Mouse (Mus musculus) thymus, adult 18-20 months (tissue): ENCODE measurements around the gene Nog.
A peak's percentile ranks its signal among the peaks of the same experiment; 100 is the strongest.

ENCODE experiments used
- DNase-seq, 2 experiments: peaks; one replicate each; pipeline ENCODE4 v3.0.0; 2022; ENCODE audit warnings: mixed read lengths in 2 of 2

The Nog gene

DNA sequence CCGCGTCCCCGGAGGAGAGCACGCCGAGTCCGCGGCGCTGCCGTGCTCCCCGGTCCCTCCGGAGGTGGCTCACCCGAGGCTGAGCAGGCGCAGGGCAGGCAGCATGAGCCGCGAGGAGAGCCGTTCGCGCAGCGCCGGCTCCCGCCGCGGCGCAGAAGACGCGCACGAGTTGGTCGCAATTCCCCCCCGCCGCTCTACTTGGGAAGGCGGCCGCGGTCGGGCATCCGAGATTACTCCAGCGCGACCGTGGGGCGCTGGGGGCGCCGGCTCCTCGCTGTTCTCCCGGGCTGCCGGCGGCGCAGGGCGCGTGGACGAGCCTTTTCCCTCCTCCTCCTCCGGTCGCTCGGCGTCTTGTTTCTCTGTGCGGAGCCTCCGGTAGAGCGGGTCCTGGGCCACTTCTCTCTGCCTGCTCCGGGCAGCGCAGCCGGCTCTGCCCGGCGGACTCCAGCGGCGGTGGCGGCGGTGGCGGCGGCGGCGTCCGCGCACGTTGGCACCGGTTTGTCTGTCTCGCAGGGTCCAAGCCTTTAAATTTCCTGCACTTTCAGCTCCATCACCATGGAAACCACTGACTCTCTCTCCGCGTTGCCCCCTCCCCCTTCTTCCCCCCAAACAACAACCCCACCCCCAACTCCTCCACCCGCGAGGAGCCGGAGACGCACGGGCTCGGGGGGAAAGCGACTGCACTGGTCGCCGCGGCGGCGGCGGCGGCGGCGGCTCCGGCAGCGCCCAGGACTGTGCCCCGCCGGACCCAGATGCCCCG, at the start of gene Nog:
TSS of gene Nog (minus strand) at position 277 of the 760 bp plus-strand sequence.
- peak; percentile 9 to 16 for DNase-seq

DNA sequence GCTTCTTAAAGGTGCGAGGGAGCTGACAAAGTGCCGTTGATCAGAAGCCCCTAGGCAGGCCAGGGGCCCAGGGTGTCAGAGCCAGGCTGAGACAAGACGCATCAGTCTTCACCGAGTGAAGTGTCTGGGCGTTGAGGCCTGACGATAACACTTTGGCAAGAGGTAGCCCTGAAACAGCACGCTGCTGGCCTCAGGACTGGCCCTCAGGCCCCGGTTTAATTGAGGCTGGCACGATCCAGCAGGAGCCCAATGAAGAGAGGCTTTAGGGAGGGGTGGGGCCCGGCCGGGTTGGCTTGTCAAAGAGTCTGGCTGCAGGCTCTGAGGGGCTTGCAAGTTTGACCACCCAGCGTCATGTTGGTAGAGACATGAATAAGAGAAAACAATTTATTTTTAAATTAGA, 38.1 kb upstream of the Nog start:
- DNase-seq, result no peak

DNA sequence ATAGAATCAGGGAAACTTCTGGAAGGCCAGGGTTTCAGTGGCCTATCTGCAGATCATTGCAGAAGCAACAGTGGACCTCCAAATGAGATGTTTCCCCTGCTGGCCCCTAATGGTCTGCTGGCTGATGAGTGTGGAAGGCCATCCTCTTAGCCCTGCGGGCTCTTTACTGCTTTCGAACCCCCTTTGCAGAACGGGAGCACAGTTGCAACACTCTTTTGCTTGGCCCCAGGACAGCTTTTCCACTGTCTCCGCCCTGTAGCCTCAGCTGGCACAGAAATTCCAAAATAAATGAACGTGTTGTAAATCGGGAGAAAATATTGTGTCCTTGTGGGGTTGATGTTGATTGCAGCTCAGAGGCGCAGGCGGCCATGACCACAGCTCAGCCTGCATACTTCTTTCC, 37.7 kb upstream of the Nog start:
- DNase-seq, result no peak

DNA sequence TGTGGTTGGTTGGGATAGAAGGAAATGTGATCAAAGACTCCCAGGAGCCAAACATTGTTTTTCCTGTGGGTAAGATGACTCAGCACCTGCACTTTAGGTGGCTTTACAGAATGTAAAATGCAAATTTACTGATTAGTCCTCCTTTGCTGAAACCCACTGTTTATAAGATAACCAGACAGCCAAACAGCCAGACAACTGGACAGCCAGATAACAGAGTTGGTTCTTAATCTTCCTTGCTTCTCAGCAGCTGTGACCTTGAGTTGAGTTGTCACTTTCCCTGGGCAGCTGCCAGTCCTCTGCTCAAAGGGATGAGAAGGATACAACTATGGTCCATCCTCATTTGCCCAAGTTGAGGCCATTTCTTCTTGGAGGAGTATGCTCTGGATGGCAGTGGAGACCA, 35.8 kb upstream of the Nog start:
- no peak for DNase-seq

DNA sequence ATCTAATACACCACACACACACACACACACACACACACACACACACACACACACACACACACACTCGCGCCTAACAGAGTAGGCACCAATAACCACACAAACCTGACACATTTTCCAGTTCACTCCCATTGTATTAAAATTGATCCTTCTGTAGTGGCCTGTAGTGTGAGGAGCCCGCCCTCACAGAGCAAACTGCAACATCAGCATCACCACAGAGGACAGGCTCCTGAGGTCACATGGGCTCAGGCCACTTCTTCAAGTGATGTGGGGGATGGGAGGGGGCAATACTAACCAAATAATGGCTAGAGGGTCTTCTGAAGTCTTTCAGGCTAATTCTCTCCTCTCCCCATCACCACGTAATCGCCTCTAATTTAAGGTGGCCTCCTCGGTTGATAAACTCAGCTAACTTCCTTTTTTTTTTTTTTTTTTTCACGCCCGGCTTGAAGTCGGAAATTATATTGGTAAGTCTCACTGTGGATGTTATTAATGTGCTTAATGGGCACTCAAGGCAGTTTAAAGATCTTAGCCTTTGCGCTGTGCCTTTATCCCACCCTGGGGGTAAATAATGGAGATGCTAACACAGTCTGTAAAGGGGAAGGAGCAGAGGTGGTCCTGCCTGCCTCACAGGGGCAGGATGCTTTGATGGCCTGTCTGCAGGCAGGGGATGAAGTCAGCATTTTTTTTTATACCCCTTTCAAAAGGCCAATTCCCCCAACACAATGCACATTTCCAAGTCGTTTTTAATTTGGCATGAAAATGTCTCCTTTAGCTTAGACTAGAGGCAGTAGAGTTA, 25.2 kb upstream of the Nog start:
- DNase-seq, result no peak

DNA sequence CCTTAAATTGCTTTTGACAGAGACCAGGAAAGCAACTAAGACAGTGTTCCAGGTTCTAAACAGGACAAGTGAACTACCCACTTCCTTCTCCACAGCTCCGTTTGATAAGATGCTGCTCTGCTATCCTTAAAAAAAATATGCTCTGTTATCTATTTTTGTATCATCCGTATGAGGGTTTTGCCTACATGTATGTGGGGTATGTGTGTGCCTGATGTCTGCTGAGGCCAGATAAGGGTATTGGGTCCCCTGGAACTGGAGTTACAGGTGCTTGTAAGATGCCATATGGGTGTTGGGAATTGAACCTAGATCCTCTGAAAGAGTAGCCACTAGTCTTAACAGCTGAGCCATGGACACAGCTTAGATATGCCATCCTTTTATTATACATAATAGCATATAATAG, 19.6 kb upstream of the Nog start:
- DNase-seq, result no peak

DNA sequence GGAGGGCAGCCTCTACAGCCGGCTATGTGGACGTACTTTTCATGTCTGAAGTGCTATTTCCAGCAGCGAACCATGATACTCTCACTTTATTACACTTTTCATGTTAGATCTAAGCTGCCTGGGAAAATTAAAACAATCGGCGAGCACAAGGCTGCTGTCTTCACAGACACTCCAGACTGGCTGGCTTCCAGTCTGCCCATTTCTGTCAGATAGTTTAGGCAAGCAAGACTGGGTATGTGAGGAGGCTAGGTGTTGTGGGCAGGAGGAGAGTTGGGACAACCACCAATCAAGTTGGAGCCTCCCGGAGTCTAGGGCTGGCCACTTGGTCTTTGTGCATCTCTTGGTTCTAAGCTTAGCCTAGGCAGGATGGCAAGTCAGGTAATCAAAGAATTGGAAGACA, 17.5 kb upstream of the Nog start:
- DNase-seq, result no peak

DNA sequence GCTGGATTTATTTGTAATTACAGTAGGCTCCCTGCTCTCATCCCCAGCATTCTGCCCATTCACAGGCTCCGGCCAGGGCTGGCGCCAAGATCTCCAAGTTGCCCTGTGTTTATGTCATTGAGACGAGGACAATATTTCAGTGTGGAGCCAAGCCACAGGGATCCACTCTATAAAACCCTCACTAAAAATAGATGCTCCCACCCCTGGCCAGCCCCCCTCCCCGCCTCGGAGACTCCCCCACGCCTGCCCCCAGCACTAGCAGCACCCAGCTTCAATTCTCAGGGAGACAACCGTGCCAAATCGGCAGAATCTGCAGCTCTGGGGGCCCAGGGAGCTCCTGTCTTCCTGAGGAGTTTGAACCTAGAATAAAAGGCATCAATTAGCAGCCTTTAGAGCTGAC, 16.2 kb upstream of the Nog start:
- DNase-seq, result no peak

DNA sequence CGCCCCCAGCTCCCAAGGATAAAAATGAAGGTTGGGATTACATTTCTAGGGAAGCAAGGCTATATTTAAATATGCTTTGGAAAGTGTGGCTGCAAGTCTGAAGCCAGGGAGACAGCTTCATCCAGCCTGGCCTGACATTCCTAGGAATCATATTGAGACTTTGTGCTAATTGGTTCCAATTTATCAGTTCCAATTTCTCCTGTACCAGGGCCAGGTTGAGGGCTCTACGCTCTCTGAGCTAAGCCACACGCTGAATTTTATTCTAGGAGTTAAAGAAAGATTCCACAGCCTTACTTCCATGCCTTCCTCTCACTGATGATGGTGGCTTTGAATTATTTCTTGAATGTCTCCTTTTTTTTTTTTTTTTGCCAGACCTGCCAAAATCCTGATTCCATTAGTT, 15.6 kb upstream of the Nog start:
- DNase-seq, result no peak

DNA sequence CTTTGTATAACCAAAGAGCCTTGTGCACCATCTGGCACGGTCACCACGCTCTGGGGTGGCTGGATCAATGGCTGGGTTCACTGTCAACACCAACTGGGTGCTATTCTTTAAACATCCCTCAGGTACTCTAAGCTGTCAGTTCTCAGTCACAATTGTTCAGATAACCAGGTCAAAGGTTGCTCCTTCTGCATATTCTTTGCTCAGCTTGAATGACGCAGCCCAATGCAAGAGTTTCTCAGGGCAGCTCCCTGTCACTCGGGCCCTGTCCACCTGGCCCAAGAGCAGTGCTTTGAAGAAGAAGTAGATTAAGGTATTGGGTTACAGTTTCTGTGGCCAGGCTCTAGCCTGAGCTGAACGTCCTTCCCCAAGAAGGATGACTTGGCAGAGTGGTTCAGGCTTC, 12.2 kb upstream of the Nog start:
- no peak for DNase-seq

DNA sequence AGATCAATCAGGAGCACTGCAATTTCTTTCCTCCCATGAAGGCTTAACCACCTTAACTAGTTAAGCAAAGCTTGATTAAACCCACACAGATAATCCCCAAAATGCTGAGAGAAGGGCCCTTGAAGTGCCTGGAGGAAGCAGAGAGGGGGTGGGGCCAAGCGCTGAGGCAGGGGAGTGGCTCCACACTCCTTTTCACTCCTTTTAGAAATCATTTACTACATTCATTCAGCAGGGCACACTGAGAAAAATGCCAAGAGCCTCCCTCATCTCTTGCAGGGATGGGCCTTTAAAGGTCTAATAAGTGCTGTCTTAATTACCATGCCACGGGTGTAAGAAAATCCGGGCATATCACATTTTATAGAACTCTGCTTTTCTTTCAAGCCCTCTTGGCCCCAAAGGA, 10.2 kb upstream of the Nog start:
- DNase-seq, result no peak

DNA sequence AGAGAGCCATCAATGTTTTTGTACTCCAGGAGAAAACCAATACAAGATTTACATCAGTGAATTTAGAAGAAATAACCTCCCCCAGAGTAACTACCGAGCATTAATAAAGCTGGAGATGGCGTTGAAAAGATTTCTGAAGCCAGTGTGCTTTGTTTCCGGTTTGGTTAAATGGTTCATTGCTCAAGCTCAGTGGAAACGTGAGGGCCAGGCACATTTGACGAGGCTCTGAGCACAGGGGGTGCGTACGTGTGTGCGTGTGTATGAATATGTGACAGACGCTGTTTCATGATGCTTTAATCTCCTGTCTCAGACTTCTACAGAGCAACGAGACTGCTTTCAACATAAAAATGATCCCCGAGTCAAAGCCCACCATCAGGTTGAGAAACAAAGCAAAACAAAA, 8.1 kb upstream of the Nog start:
- DNase-seq, result no peak

DNA sequence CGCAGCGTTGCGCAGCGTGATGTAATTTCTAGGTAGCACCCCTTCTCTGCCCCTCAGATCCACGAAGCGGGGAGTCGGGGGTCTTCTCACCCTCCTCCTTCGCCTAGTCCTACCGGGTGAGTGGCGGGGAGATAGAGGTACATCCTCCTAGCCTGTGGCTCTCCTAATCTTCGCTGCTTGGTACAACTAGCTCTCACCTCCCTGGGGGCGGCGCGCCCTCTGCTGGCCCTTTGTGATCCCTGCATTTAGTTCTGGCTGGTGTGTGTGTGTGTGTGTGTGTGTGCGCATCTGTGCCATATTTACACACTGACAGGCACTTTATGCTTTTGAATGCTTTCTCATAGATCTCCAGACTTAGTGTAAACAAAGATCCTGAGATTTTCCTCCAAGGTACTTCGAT, 1.3 kb upstream of the Nog start:
- DNase-seq, result peak; percentile 69 to 76

DNA sequence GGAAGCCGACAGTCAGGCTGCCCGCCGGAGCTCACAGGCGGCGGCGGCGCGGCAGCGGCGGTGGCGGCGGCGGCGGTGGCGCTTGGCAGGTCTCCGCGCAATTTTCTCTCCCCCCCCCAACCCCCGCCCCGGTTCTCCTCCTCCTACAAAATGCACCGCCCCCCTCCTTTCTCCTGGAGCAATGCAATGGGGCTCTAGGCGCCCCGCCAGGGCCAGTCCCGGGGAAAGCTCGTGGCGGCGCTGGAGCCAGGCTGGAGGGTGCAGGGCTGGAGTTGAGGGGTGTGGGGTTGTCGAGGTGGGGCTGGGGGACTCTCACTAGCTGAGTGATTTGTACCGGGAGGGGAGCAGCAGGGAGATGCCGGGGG, 666 bp upstream of the Nog start:
- DNase-seq, result peak; percentile 17 to 29

DNA sequence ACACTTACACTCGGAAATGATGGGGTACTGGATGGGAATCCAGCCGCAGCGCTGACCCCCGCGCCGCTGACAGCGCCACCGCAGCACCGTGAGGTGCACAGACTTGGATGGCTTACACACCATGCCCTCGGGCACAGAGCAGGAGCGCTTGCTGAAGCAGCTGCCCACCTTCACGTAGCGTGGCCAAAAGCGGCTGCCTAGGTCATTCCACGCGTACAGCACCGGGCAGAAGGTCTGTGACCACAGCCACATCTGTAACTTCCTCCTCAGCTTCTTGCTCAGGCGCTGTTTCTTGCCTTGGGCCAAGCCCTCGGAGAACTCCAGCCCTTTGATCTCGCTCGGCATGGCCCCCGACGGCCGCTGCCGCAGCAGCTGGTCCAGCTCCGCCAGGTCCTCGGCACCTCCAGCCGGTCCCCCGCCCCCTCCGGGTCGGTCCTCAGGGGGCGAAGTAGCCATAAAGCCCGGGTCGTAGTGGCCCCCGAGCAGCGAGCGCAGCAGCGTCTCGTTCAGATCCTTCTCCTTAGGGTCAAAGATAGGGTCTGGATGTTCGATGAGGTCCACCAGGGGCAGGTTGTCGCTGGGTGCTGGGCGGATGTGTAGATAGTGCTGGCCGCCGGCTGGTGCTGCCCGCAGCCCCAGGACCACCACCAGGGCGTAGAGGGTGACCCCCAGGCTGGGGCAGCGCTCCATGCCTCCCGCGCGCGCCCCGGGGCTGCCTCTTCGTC, 639 bp downstream of the Nog start:
- DNase-seq, result peak in 1 of 2 experiments; percentile 7

DNA sequence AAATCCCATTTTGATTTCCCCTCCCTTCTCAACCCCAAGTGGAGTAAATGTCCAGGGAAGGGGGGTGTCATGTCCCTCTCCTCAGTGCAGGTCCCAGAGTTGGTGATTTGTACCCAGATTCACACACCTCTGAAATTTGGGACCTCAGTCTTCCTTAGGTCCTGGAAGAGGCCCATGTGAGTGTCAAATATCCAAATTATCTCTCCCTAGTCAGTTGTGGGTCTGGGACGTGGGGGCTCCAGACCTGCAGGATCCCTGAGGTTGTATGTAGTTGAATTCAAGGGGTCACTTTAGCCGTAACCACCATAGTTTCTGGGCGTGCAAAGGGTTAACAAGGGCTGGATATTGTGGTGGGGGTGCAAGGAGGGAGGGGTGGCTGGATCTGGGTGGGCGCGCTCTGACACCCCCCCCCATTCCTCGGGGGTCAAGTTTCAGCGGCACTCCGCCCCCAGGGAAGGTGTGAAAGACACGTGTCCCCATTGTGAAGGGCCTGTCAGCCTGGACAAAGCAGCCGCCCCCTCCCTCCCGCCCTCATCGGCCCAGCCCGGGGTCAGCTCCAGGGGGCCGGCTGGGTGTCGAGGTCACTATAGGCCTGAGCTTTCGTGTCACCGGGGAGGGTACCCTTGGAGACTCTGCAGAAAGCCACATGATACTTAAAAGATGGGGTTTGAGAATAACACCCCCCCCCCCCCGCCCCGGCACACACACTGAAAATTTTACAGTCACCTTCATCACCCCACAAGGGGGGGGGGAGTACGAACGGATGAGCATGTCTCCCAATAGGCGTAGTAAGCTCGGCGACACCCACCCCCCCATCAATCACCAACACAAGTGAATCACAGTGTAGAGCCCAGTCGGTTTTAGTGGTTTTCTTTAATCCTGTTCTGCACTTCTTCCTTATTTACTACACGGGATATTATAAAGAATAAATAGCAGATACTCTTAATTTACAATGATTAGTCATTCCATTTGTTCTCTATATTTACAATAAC, 2.1 kb downstream of the Nog start:
- no peak for DNase-seq

DNA sequence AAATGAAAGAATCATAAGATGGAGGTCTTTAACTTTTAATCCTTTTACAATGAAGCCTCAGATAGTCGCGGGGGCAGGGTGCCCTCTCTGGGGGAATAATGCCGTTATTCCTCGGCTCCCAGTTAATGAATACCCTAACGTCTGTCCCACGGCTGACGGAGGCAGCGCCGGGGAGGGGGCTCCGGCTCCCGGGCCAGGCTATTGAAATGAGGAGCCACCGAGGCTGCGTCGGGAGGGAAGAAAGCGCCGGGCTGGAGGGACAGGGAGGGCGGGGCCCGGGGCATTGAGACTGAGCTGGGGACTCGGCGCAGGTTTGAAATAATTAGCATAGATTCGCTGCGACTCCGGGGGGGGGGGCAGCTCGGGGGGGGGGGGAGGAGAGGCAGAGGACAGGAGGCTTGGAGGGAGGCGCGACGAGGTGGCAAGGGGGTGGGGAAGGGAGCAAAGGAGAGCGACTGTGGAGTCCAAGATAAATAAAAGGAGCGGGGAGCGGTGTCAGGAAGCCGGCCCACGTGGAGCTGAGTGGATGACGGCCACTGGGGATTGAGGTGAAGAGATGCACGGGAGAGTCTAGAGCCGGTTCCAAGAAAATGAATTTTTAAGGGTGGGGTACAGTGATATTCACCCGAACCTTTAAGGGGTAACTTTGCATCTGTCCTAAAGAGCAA, 2.9 kb downstream of the Nog start:
- no peak for DNase-seq

DNA sequence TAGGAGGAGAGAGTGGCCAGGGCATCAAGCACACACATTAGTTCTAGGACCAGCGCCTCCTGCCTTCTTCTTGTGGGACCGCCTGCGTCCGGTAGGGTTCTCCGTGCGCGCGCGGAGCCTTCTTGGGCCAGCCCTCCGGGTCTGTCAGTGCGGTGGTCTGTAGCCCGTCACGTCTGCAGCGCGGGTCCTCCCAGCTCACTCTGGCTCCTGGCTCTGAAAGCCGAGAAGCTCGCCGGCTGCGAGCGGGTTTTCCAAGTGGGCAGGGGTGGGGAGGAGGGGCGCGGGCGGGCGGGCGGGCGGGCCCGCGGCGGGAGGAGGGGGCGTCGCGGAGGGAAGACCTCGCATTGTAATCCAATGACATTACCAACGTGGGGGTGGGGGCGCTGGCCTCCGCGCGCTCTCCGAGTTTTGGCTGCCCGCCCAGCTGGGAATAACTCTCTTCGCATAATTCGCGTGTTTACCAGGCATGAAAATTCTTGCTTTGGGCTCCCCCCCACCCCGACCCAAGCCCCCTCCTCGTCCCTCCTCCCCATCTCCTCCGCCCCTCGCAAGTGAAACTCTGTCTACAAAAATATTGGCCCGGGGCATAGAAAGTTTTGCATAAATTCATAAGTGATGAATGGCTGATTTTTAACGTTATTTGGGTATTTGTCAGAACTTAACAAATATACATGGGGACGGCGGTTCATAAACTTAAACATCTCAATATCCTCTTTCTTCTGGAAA, 3.7 kb downstream of the Nog start:
- DNase-seq, result no peak

DNA sequence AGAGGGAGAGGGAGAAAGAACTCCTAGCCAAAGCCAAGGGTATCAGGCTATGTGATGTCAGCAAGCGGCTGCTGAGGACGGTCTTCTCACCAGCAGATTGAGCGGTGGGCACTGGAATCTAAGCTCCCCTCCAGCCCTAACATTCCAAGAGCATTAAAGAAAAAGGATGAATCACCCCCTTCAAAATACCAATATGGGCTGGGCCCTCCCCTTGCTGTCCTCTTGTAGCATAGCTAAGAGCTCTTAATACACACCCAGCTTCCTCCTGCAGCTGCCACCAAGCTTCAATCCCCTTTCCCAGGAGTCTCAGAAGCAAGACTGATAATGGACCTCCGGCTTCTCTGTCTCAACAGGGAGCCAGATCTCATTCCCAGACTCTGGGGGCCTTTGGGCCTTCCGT, 4.6 kb downstream of the Nog start:
- DNase-seq, result no peak

DNA sequence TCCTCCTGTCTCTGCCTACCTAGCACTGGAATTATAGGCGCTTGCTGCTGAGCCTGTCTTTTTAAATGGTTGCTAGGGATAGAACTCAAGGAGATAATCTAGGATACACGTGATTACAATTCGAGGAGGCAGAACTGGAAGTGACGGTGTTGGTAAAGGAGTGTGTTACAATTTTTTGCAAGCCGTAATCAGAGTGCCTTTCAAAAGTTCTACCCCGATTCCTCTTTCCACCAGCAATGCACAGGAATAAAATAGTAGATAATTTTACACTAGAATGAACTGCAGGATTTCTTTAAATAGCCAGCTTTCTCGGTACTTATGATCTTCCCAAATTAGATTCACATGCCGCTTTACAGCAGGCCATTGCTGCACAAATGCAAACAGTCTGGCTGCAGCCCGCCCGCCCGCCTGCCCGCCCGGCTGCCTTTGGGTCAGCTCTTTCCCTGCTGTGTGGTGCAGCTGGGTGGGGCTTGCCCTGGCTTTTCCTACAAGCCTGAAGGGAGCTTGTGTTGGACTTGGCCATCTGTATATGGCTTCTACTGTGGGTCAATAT, 32.2 kb downstream of the Nog start:
- no peak for DNase-seq

DNA sequence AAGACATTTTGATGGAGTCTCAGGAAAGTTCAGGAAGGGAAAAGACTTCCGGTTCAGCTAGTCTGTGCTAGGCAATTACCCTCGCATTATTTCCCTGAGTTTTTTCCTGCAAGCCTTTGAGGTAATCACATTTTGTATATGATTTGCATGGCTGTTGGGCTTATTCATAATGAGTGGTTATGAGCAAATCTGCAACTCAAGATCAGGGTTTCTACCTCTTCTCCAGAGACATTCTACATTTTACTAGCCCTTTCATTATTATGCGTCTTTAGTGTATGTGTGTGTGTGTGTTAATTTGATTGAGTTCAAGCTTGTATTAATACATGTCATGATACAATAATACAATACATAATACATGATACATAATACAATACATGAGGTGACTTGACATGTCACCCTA, 34.6 kb downstream of the Nog start:
- no peak for DNase-seq
